Mouse (Mus musculus): ENCODE measurements at regions not wholly inside any gene's neighbourhood (a gene's known extent, or its start where the extent isn't known, plus 50 kb on each side); places are given as distances from the start of the nearest gene placed in this dataset.

DNA sequence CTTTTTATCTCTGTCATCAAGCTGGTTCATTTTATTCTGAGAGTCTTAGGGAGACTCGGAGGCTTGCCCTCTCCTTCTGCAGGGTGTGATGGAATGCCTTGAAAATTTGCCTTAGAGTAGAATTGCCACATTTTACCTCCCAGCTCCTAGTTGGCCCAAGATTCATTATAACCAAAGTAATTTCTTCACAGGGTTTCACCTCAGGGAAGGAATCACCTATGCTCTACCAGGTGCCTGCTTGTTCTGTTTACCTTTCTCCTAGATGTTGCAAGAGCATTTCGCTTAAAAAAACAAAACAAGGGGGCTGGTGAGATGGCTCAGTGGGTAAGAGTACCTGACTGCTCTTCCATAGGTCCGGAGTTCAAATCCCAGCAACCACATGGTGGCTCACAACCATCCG lies 134.8 kb downstream of the Plk2 start:
- Histone ChIP-seq H3K9ac (ENCODE audit: low read length) (no peak overlapping the region), H3K4me1 (ENCODE audit: control insufficient read depth, insufficient read depth, low read length) (no peaks in the 10 kb centered on the region), H3K4me2 (ENCODE audit: low read depth, low read length) (no peak overlapping the region), H3K36me3 (ENCODE audit: control insufficient read depth, insufficient read depth, low read length) (no peaks in the 10 kb centered on the region), H3K4me3 (replicated peaks; ENCODE audit: low read length) (no peak overlapping the region), H3K27ac (ENCODE audit: low read length) (no peak overlapping the region), H3K27me3 (ENCODE audit: control insufficient read depth, insufficient read depth, low read length) (no peaks in the 10 kb centered on the region), H3K9me3 (replicated peaks; ENCODE audit: control insufficient read depth, low read length) (no peaks in the 10 kb centered on the region)
- WGBS: 91% methylated on average over 4 of the region's 4 CpGs
- no peak for ATAC-seq (ENCODE audit: insufficient read depth, low FRiP score)

DNA sequence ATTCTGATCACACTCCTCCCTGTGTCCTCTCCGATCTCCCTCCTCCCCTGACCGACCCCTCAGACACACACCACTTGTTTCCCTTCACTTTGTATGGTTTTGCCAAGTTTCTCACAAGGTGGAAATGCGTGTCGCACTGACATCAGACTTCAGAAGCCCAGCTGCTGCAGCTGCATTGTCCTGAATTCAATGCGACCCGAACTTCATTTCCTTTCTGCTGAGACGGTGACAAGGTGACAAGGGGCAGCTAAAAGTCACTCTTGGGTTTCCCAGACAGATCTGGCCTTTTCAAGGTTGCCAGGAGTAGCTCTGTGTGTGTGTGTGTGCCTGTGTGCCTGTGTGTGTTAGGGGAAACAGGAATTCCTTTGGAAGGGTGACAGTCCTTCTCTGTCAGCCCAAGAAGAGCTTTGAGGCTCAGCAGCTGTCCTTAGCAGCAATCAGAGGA lies 139.5 kb downstream of the Plk2 start:
- WGBS: 36% methylated on average over 7 of the region's 7 CpGs
- Histone ChIP-seq H3K9me3 (replicated peaks; ENCODE audit: control insufficient read depth, low read length) (no peaks in the 10 kb centered on the region), H3K9ac (ENCODE audit: low read length) (no peak overlapping the region), H3K27ac (ENCODE audit: low read length) (no peak overlapping the region), H3K36me3 (ENCODE audit: control insufficient read depth, insufficient read depth, low read length) (no peaks in the 10 kb centered on the region), H3K27me3 (ENCODE audit: control insufficient read depth, insufficient read depth, low read length) (no peaks in the 10 kb centered on the region), H3K4me2 (ENCODE audit: low read depth, low read length) (no peak overlapping the region), H3K4me1 (ENCODE audit: control insufficient read depth, insufficient read depth, low read length) (peaks cover 6% of the 10 kb centered on the region; the same call in 1 of the 2 replicates), H3K4me3 (replicated peaks; ENCODE audit: low read length) (no peak overlapping the region)
- ATAC-seq (ENCODE audit: insufficient read depth, low FRiP score): no peak; the same call in 1 of the 2 replicates

DNA sequence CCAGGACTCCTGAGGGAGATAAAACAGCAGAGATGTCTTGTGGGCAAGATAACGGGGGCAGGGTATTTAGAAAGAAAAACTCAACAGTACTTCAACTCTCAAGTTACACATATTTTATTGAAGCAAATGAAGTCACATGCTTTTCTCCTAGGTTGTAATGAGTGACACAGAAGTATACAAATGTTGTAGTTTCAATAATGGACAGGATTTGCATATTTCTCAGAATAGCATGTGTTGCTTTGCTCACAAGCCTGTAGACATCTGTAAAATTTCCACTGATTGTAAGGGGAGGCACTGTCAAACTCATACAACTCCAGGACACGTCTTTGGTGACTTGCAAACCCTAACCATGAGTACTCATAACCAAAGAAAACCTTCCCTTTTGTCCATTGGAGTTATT lies 140.9 kb downstream of the Plk2 start:
- no peak overlapping the region for H3K27ac ChIP-seq (ENCODE audit: low read length)
- peaks cover 6% of the 10 kb centered on the region; the same call in 1 of the 2 replicates for H3K4me1 ChIP-seq (ENCODE audit: control insufficient read depth, insufficient read depth, low read length)
- WGBS: 82% methylated on average over 2 of the region's 2 CpGs
- no peaks in the 10 kb centered on the region for H3K9me3 ChIP-seq (replicated peaks; ENCODE audit: control insufficient read depth, low read length)
- no peak overlapping the region for H3K4me2 ChIP-seq (ENCODE audit: low read depth, low read length)
- H3K4me3 ChIP-seq (replicated peaks; ENCODE audit: low read length): no peak overlapping the region
- H3K36me3 ChIP-seq (ENCODE audit: control insufficient read depth, insufficient read depth, low read length): no peaks in the 10 kb centered on the region
- H3K9ac ChIP-seq (ENCODE audit: low read length): no peak overlapping the region
- no peaks in the 10 kb centered on the region for H3K27me3 ChIP-seq (ENCODE audit: control insufficient read depth, insufficient read depth, low read length)
- no peak for ATAC-seq (ENCODE audit: insufficient read depth, low FRiP score)

DNA sequence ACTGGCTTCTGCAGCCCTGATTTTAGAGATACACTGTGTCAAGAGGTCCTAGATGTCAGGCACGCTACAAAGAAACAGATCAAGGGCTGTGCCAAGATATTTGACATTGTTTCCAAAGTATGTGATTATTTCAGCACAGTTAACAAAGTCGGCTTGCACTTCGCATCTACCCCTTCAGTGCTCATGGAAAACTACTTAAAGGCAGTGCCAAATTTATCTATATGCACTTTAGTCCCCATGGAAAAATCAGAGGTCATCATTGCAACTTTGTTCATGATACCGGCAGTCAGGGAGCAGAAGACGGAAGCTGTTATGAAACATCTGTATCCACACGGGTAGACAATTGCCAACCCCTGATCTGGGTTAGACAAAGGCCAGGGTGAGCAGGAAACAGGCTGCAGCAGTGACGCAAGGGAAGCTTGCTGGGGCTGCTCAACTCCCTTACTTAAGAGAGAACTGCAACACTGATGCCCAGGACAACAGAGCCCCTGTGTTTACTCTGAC lies 143.2 kb downstream of the Plk2 start:
- H3K4me3 ChIP-seq (replicated peaks; ENCODE audit: low read length): no peak overlapping the region
- no peaks in the 10 kb centered on the region for H3K36me3 ChIP-seq (ENCODE audit: control insufficient read depth, insufficient read depth, low read length)
- H3K27me3 ChIP-seq (ENCODE audit: control insufficient read depth, insufficient read depth, low read length): no peaks in the 10 kb centered on the region
- H3K4me1 ChIP-seq (ENCODE audit: control insufficient read depth, insufficient read depth, low read length): peaks cover 6% of the 10 kb centered on the region; the same call in 1 of the 2 replicates
- no peak overlapping the region for H3K9ac ChIP-seq (ENCODE audit: low read length)
- H3K4me2 ChIP-seq (ENCODE audit: low read depth, low read length): no peak overlapping the region
- no peaks in the 10 kb centered on the region for H3K9me3 ChIP-seq (replicated peaks; ENCODE audit: control insufficient read depth, low read length)
- no peak overlapping the region for H3K27ac ChIP-seq (ENCODE audit: low read length)
- ATAC-seq (ENCODE audit: insufficient read depth, low FRiP score): peak; percentile 78; the same call in 1 of the 2 replicates
- 29% methylated on average over 7 of the region's 7 CpGs for WGBS

DNA sequence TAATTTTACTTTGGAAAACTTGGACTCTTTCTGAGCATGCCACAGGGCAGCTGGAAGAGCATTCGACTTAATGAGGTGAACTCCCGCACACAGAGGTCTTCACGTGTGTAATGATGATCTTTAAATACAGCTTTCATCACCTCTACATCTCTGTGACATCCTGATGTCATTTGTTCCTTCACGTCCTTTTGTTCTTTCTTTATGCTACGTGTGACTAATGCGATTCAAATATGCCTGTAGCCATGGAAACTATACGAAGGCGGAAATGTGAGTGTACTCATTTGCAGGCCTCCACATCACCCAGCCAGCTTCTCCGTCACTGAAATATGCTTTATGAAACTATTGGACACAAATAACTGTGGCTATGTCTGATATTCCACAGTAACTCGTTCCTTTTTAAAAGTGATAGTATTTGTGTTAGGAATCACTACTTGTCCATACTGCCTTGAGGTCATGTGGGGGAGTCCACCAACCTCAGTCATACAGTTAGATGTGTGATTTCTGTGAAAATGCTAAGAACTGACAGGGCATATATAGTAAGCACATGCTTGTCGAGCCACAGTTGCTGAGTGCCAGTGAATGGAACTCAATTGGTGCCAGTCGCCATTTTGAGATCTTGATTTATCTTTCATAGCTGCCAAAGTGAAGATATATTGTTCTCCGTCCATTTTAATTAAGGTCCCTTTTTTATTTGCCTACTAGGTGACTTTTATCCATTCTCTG lies 145.9 kb downstream of the Plk2 start:
- Histone ChIP-seq H3K4me2 (ENCODE audit: low read depth, low read length) (no peak overlapping the region), H3K27me3 (ENCODE audit: control insufficient read depth, insufficient read depth, low read length) (no peaks in the 10 kb centered on the region), H3K4me1 (ENCODE audit: control insufficient read depth, insufficient read depth, low read length) (peaks cover 6% of the 10 kb centered on the region; the same call in 1 of the 2 replicates), H3K9me3 (replicated peaks; ENCODE audit: control insufficient read depth, low read length) (no peaks in the 10 kb centered on the region), H3K36me3 (ENCODE audit: control insufficient read depth, insufficient read depth, low read length) (no peaks in the 10 kb centered on the region), H3K9ac (ENCODE audit: low read length) (no peak overlapping the region), H3K27ac (ENCODE audit: low read length) (no peak overlapping the region), H3K4me3 (replicated peaks; ENCODE audit: low read length) (no peak overlapping the region)
- ATAC-seq (ENCODE audit: insufficient read depth, low FRiP score): no peak
- WGBS: 80% methylated on average over 13 of the region's 13 CpGs

DNA sequence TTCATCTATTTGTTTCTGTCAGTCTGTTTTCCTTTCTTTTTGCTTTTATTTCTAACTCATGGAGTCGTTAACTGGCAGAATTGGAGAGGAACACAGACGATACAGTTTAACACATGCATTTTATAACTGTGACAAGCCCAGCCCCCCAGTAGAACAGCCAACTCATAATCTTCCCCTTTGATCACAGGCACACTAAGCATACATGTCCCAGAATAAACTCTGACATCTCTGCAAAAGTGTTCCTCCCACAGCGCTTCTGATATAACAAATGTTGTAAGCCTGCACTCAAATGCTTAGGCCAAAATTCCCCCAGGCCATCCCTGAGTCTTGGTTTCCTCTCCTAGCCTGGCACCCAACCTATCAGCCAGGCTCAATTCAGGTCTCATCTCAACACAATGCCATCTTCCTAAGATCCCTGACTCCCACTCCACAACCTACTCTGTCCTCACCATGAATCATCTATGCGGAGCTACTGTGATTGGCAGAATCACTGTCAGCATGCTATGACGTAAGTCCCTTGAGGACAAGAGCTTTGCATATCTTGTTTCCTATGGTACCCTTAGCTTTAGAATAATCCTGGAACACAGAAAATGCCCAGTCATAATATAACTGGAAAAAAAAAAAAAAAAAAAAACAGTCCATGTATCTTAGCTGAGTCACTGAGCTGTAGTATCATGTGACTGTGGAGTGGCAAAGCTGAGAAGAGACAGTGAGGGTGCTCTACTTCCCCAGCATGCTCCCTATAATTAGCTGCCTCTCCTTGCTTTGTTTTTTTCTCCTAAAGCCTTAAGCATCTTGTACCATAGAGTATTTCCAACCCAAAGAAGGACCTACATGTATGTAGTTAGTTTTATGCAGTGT lies 146.7 kb downstream of the Plk2 start:
- no peak overlapping the region for H3K27ac ChIP-seq (ENCODE audit: low read length)
- no peak for ATAC-seq (ENCODE audit: insufficient read depth, low FRiP score)
- H3K9ac ChIP-seq (ENCODE audit: low read length): no peak overlapping the region
- H3K27me3 ChIP-seq (ENCODE audit: control insufficient read depth, insufficient read depth, low read length): no peaks in the 10 kb centered on the region
- H3K4me3 ChIP-seq (replicated peaks; ENCODE audit: low read length): no peak overlapping the region
- peaks cover 6% of the 10 kb centered on the region; the same call in 1 of the 2 replicates for H3K4me1 ChIP-seq (ENCODE audit: control insufficient read depth, insufficient read depth, low read length)
- 73% methylated on average over 5 of the region's 5 CpGs for WGBS
- no peaks in the 10 kb centered on the region for H3K9me3 ChIP-seq (replicated peaks; ENCODE audit: control insufficient read depth, low read length)
- H3K36me3 ChIP-seq (ENCODE audit: control insufficient read depth, insufficient read depth, low read length): no peaks in the 10 kb centered on the region
- no peak overlapping the region for H3K4me2 ChIP-seq (ENCODE audit: low read depth, low read length)

DNA sequence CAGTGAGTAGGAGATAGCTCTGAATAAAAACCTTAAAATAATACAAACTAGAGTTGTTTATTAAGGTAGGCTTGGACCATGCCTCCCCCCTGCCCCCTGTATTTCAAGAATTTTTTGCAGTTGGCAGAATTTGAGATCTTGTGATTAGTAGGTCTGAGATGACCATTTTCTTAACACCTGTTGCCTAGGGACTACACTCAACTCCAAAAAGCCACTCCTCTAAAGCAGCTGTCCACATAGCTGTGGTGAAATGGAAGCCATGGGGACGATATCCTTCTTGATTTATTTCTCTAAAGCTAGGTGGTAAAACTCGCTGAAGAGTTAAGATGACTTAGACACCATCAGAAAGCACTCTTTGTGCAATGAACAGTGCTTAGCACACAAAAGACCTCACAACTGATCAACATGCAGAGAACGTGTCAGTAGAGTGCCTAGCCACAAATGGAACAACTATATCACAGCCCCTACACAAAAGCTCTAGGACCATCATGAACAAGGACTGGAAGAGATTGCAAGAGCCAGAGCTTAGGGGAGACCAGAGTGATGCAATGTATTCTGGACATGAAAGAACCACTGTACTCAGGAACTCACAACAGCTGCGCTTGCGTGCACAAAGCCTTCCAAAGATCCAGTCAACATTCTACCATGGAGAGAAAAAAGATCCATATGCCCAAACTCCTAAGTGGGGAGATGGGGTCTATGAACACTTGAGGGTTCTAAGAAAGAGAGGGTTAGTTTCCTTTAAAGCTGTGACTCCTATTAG lies 147.6 kb downstream of the Plk2 start:
- 91% methylated on average over 5 of the region's 5 CpGs for WGBS
- no peak overlapping the region for H3K4me2 ChIP-seq (ENCODE audit: low read depth, low read length)

DNA sequence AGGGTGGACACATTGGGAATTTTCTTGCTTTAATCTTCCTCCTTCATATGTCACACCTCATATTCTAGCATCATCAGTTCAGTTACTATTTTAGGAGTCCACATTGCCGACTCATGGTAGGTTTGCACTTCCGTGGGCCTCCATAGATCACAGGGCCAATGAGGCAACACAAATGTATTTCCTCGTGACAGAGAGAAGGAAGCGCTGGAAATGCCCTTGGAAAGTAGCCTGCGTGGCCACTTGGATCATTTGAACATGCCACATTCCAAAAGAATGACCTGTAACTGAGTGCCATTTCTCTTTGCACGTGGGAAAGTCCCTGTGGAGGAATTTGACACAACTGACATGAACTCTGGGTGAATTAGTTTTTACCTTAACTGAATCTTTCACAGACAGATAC lies 150.6 kb downstream of the Plk2 start:
- Histone ChIP-seq H3K9me3 (replicated peaks; ENCODE audit: control insufficient read depth, low read length) (no peaks in the 10 kb centered on the region), H3K4me2 (ENCODE audit: low read depth, low read length) (no peak overlapping the region), H3K27me3 (ENCODE audit: control insufficient read depth, insufficient read depth, low read length) (no peaks in the 10 kb centered on the region), H3K36me3 (ENCODE audit: control insufficient read depth, insufficient read depth, low read length) (no peaks in the 10 kb centered on the region), H3K9ac (ENCODE audit: low read length) (no peak overlapping the region), H3K4me3 (replicated peaks; ENCODE audit: low read length) (no peak overlapping the region), H3K27ac (ENCODE audit: low read length) (no peak overlapping the region), H3K4me1 (ENCODE audit: control insufficient read depth, insufficient read depth, low read length) (no peaks in the 10 kb centered on the region)
- WGBS: 58% methylated on average over 6 of the region's 6 CpGs
- ATAC-seq (ENCODE audit: insufficient read depth, low FRiP score): no peak

More for the DNA sequence above, 147.6 kb downstream of the Plk2 start:
- Histone ChIP-seq H3K4me1 (ENCODE audit: control insufficient read depth, insufficient read depth, low read length) (peaks cover 6% of the 10 kb centered on the region; the same call in 1 of the 2 replicates), H3K27ac (ENCODE audit: low read length) (no peak overlapping the region), H3K9ac (ENCODE audit: low read length) (no peak overlapping the region), H3K27me3 (ENCODE audit: control insufficient read depth, insufficient read depth, low read length) (no peaks in the 10 kb centered on the region), H3K4me3 (replicated peaks; ENCODE audit: low read length) (no peak overlapping the region), H3K9me3 (replicated peaks; ENCODE audit: control insufficient read depth, low read length) (no peaks in the 10 kb centered on the region), H3K36me3 (ENCODE audit: control insufficient read depth, insufficient read depth, low read length) (no peaks in the 10 kb centered on the region)
- no peak for ATAC-seq (ENCODE audit: insufficient read depth, low FRiP score)

Data from stomach, embryonic 16.5 days (tissue).